Mouse (Mus musculus) yolk sac, embryonic 10.5 days (tissue): ENCODE results near the gene Cyp24a1.
"Not testable (repeated sequence)": the region's sequence is repeated elsewhere in the genome, so short reads cannot be mapped to it uniquely, and the experiment has no call there.

ENCODE experiments used
- DNase-seq: peaks from one replicate; pipeline ENCODE4 v3.0.0-alpha.2; 2017; ENCODE audit warnings: low spot score

The Cyp24a1 gene

GRCm38 (mm10) chr2:170494784-170495710 lies 1.9 kb downstream of the Cyp24a1 start:
- DNase-seq, result no peak

DNA sequence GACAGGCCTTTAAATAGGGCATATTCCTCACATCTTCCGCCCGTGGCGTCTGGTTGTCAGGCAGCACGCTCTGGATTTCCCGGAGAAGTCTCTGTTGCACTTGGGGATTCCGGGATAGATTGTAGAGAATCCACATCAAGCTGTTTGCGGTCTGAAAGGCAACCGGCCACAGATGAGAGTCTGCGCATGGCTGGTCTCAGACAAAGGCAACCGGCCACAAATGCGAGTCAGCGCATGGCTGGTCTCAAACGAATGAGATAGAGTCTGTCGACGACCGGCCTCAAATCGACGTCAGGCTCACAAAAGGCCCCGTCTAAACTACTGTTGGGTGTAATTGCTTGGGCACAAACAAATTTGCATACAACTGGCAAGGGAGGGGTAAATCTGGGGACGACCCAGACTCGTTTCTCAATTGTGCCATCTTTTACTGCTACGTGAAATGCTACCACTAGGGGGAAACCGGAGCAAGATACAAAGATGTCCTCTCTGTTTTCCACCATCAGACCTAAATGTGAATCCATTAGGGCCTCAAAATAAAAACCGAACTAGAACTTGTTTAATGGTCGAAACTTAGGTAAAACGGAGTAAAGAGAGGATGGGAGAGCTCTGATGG lies 8.9 kb downstream of the Cyp24a1 start:
- DNase-seq, result no peak

GRCm38 (mm10) chr2:170487202-170487601 lies 9.7 kb downstream of the Cyp24a1 start:
- DNase-seq, result no peak

DNA sequence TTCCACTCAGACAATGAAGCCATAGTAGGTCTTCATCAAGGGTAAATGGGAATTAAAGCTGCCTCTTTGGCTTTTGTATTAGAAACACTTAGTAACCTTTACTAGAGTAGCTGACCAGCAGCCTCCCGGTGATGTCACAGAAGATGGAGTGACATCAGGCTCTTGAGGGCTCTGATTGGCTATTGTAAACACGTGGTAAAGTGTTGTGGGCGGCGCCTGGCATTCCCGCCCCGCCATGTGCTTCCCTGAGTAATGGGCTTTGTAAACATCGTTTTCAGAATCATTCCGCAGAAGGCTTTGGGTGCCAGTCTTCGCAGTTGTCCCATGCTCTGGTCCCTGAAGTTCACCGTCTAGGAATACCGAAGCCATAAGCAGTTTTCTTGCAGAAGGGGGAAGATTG lies 13.0 kb downstream of the Cyp24a1 start:
- no peak for DNase-seq

DNA sequence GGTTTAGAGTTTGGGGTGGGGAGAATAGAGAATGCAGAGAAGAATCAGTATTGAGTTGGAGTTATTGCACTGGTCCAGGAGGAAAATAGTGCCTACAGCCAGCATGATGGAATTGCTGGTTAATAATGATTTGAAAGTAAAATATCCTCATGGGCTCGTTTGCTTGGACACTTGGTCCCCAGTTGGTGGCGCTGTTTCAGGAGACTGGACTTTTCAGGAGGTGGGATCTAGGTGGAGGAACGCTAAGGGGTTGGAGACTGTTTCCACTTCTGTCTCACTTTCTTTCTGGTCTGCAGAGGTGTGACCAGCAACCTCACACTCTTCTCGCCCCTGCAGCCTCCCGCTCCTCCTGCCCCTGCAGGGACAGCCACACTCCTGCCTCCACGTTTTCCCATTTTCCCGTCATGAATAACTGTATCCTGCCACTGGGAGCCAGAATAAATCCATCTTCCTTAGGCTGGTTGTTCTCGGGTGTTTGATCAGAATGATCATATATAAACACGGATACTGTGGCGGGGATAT lies 14.9 kb downstream of the Cyp24a1 start:
- no peak for DNase-seq

DNA sequence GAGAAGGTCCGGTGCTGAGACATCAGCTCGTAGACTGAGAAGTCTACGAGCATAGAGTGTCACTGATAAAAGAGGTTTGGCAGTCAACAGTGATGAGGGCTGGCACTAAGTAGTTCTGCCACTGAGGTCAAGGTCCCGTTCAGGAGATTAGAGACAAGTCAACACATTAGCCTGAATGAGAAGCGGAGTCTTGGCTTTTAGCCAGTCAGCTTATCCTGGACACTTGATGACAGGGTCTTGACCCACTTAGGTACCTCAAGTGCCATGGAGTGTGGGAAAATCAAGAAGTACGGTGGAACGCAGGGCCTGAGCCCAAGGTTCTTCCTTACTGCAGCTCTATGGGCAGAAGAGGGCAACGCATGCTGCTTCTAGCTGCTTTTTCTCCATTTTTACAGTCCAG lies 20.3 kb downstream of the Cyp24a1 start:
- no peak for DNase-seq

DNA sequence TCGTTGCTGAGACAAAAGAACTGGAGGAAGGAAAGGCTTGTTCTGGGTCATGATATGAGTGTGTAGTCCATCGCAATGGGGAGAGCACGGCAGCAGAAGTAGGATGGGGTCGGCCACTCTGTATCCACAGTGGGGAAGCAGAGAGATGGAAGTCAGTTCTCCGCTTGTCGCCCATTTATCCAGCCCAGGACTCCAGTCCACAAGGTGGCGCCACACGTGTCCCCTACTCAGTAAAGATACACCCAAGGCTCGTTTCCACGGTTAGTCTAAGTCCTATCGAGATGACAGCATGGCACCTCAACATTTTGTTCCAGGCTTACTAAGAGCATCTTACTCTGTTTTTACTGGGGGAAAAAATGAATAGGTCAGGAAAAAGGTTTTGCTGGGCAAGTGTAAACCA lies 20.7 kb downstream of the Cyp24a1 start:
- no peak for DNase-seq

- no peak for DNase-seq
Measured at GRCm38 (mm10) chr2:170475164-170475563, 21.8 kb downstream of the Cyp24a1 start.

- no peak for DNase-seq
Measured at GRCm38 (mm10) chr2:170474125-170474524, 22.8 kb downstream of the Cyp24a1 start.

- DNase-seq, result no peak
Measured at GRCm38 (mm10) chr2:170470591-170470990, 26.4 kb downstream of the Cyp24a1 start.

GRCm38 (mm10) chr2:170469616-170470308 lies 27.2 kb downstream of the Cyp24a1 start:
- DNase-seq, result peak; percentile 77

DNA sequence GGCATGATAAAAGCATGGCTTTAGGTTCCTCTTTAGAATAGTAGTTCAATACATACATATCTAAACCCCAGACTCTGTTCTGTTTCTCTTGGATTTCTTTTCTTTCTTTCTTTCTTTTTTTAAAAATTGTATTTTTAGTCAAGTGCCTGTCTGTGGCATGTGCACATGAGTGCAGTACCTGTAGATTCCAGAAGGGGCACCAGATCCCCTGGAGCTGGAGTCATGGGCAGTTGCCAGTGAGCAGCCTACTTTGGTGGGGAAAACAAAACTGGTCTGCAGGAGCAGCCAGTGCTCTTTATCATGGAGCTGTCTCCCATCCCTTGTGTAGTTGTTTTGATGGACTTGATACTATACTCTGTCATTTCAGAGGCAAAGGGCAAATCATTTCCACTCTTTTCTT lies 28.9 kb downstream of the Cyp24a1 start:
- DNase-seq, result no peak

DNA sequence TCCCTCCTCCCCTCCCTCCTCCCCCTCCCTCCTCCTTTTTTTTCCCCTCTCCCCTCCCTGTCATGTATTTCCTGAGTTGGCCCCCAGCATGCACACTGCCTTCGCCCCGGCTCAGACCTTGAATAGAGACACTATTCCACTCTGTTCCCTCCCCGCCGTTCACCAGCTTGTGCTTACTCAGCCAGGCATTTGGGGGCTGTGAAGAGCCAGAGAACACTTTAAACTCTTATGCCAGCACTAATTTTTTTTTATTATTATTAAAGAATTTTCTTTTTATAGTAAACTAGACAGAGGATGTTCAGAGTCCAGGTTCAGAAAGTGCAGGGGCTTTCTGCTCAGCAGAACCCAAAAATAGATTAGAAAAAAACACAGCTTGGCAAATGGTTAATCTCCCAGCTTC lies 32.1 kb downstream of the Cyp24a1 start:
- DNase-seq, result peak; percentile 60

- peak; percentile 84 for DNase-seq
Measured at GRCm38 (mm10) chr2:170461652-170462051, 35.3 kb downstream of the Cyp24a1 start.

DNA sequence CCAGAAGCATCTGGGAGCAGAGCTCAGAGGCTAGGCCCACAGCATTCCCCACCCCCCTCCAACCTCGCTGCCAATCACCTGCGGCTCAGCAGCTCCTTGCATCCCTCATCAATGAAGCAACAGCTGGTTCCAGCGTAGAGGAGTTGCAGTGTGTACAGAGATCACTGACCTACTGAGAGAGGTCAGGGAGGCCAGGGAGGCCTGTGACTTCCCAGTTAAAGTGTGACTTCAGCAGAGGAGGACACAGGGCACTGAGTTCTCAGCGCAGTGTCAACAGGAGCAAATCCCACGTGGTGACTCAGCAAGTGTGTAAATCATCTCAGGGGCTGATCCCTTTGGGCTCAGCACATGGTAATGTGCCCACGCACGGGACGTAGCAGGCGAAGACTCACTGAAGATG lies 37.1 kb downstream of the Cyp24a1 start:
- DNase-seq, result peak; percentile 91

DNA sequence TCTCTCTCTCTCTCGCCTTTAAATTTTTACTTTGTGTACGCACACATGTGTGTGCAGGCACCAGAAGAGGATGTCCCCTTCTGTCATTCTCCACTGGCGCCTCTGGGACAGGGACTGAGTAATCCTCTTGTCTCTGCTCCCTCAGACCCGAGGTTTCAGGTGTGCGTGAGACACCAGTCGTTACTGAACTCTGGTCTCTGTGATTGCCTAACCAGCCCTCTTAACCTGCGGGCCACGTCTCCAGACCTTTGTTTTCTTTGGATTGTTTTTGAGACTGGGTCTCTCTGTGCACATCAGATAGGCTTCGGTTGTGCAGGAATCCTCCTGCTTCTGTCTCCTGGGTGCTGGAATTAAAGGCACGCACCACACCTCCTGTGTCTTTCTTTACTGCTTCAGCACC lies 37.8 kb downstream of the Cyp24a1 start:
- DNase-seq, result peak; percentile 83

DNA sequence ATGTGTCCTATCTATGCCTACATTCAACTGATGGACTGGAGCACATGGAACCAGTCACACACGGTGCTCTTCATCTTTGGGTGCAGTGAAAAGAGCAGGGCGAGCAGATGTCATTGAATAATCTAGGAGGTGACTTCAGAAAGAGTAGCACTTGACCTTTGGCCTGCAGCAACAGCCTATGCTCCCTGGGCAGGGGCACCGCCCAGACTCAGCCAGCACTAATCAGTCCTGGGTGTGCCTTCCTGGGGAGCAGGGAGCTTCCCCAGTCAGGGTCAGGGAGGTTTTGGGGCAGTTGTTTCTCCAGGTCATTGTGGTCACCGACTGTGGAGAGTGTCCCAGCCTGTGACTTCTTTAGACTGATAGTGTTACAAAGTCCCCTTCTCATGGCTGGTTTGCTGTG lies 43.1 kb downstream of the Cyp24a1 start:
- DNase-seq, result not testable (repeated sequence)

DNA sequence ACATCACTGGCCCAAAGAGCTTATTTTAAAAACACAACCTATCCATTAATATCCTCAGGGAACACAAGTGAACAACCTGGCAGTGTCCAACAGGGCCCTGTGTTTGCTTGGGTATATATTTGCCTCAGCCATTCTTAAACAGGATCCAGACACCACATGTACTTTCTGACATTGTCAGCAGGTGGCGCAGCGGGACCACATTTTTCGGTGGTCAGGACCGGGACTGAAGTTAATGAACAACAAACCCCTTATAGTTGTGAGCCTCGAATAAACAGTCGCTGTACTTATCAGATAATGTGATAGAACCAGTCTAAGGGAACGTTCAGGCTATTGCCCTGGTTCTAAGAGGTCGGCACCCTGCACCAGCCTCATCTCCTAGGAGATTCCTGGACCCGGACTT lies 46.0 kb downstream of the Cyp24a1 start:
- DNase-seq, result peak; percentile 80

DNA sequence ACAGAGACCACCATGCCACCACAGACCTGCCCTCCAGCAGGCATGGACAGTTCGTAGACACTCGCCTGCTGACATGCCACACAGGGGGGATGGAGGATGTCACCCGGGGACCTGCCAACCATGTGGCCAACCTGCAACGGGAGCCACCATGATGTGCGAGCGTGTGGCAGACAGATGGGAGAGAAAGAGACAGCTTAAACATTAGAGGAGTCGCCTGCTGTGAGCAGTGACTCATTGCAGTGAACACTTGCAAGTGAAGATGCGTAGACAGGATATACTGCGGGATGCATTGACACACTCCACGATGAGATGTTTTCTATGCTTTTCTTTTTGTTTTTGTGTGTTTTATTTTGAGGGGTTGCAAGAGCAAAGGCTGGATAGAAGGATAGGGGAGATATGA lies 49.3 kb downstream of the Cyp24a1 start:
- DNase-seq, result no peak

DNA sequence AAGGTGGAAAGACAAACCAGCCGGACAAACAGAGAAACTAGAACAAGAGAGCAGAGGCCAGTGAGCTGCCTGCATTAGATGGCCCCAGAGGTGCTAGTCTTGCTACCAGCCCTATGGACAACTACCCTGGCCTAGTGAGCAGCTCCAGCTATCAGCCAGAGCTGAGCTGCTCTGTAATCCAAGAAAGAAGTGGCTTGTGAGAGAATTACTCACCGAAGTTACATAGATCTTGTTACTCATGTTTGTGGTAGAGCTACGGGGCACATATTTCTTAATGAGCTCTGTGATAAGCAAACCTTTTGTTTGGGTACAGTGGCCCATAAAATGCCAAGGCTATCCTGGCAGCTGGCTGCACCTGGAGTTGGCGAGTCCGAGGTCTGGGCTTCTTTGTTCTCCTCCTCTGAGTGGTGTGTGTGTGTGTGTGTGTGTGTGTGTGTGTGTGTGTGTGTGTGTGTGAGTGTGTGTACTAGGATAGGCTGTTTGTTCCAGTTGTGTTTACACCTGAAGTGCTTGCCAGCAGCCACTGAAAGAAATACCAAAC lies 50.0 kb downstream of the Cyp24a1 start:
- DNase-seq, result no peak

DNA sequence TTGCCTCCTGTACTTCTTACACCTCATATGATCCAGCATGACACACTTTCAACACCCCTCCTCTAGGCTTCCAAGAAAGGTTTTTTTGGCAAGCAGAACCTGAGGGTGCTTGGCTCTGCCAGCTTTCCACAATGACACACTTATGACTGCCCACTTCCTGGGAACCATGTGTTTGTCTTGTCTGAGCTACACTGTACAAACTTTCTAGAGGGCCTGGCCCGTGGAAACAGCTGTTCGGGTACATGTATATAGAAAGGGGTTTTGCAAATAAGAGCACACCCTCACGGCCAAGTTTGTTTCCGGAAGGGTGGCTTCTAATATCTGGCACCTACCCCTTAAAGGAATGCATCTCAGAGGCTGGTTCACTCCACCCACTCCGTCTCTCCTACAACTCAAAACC lies 51.1 kb downstream of the Cyp24a1 start:
- DNase-seq, result no peak

DNA sequence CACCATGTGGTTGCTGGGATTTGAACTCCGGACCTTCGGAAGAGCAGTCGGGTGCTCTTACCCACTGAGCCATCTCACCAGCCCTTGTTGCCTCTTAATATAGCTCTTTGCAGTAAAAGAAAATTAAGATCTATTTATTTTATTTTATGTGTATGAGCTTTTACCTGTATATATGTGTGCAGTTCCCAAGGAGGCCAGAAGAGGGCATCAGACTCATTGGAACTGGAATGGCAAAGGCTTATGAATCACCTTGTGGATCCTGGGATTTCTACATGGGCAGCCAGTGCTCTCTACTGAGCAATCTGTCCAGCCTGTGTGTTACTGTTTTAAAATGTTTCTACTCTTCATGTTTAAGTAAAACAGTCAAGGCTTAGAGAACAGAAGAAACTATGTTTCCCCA lies 54.4 kb downstream of the Cyp24a1 start:
- no peak for DNase-seq
